Mouse (Mus musculus) kidney, embryonic 16.5 days (tissue): ENCODE measurements around the gene Auh. TPM values are rescaled to one million over a fixed set of nuclear protein-coding genes. Genes with fewer than 3 reads are reported as not detected.

Experiments used
- ATAC-seq: fragments of 200-750 bp; cut with Nextera tagmentation; 2 replicates; pipeline ENCODE4 v1.8.0; 2017; ENCODE audit warnings: moderate TSS enrichment; ENCODE audit not compliant: low FRiP score, low TSS enrichment
- H3K27ac ChIP-seq: fragments of 300-500 bp; sonication (generic); 2 replicates; pipeline ENCODE4 v1.5.1; 2014; ENCODE audit warnings: low read length
- H3K27me3 ChIP-seq: fragments of 300-500 bp; sonication (generic); 2 replicates; pipeline ENCODE4 v1.6.1; 2014; ENCODE audit warnings: low read length, control low read depth, mixed read lengths; ENCODE audit not compliant: insufficient read depth
- H3K36me3 ChIP-seq: fragments of 300-500 bp; sonication (generic); 2 replicates; pipeline ENCODE4 v1.6.1; 2014; ENCODE audit warnings: low read length, control low read depth, mixed read lengths; ENCODE audit not compliant: insufficient read depth
- H3K4me1 ChIP-seq: fragments of 300-500 bp; sonication (generic); 2 replicates; pipeline ENCODE4 v1.6.1; 2014; ENCODE audit warnings: low read length, control low read depth, mixed read lengths; ENCODE audit not compliant: insufficient read depth
- H3K4me2 ChIP-seq: fragments of 300-500 bp; sonication (generic); replicated peaks from 2 replicates; pipeline ENCODE4 v1.6.1; 2014; ENCODE audit warnings: low read depth, low read length
- H3K4me3 ChIP-seq: fragments of 300-500 bp; sonication (generic); 2 replicates; pipeline ENCODE4 v1.5.1; 2014; ENCODE audit warnings: mild to moderate bottlenecking, low read length
- H3K9ac ChIP-seq: fragments of 300-500 bp; sonication (generic); replicated peaks from 2 replicates; pipeline ENCODE4 v1.6.1; 2014; ENCODE audit warnings: low read length
- H3K9me3 ChIP-seq: fragments of 300-500 bp; sonication (generic); 2 replicates; pipeline ENCODE4 v1.6.1; 2016; ENCODE audit warnings: low read length, control low read depth
- WGBS: fragments of 180-500 bp; shearing (Covaris S2); extraction: QIAGEN DNeasy Blood & Tissue Kit; methylation state at CpG from one replicate; pipeline ENCODE4 v1.1.7; 2014; 5-methylcytosine and 5-hydroxymethylcytosine counted together
- polyA plus RNA-seq: library from polyadenylated mRNA; unstranded; fragments of >200 nt; fragmentation: Nextera tagmentation; extraction: Ambion mirVana; gene quantifications from 2 replicates; pipeline ENCODE4 v1.2.1, GENCODE M21; 2015

The Auh gene
- polyA plus RNA-seq, 1 experiment from 2014 or later, result 68.0 TPM

DNA sequence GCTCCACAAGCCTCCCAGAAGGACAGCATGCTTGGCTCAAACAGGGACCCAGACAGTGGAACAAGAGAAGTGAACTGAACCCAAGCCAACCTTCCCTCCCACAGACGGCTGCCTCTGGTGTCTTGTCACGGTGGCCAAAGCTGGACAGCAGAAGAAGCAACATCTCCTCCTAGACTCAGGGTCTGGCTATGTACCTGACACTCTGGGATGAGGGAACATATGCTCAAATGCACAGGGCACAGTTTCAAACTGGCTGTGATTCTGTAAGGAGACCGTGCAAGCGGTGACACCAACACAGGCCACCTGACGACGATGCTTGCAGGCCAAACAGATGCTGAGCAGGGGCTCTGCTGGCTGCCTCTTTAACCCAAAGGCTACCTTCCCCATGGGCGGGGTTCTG is 42.7 kb downstream of the Auh start:
- Histone ChIP-seq H3K9ac (no peak overlapping the region), H3K4me3 (no peak overlapping the region), H3K4me2 (no peak overlapping the region), H3K4me1 (peaks cover 28% of the 10 kb centered on the region), H3K27ac (no peak overlapping the region), H3K9me3 (no peaks in the 10 kb centered on the region), H3K27me3 (no peaks in the 10 kb centered on the region), H3K36me3 (0 out of 2 replicates have a peak, but pooled peaks cover 2% of the 10 kb centered on the region)
- ATAC-seq, result no peak
- WGBS, result 75% methylated on average over 7 of the region's 7 CpGs

DNA sequence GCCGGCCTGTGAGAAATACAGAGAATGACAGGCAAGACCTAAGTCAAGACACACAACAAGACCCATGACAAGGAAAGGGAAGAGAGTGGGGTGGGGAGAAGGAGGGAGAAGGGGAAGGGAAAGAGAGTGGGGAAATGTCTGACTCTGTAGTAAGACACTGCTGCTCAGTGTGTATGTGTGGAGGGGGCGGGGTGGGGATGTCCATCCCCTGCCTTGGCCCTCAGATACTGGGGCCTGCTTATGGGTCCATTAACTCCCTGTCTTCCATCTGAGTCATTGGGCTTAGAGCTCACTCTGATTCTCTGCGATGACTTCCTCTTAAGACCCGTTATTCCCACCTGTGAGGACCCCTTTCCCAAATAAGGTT is 45.5 kb downstream of the Auh start:
- H3K4me1 ChIP-seq, result peaks cover 19% of the 10 kb centered on the region
- 40% methylated on average over 4 of the region's 4 CpGs for WGBS
- H3K4me3 ChIP-seq, result no peak overlapping the region
- ATAC-seq, result peak; percentile 44; the same call in 1 of the 2 replicates
- 0 out of 2 replicates have a peak, but pooled peaks cover 2% of the 10 kb centered on the region for H3K36me3 ChIP-seq
- no peak overlapping the region for H3K9ac ChIP-seq
- H3K9me3 ChIP-seq, result no peaks in the 10 kb centered on the region
- no peaks in the 10 kb centered on the region for H3K27me3 ChIP-seq
- no peak overlapping the region for H3K27ac ChIP-seq
- no peak overlapping the region for H3K4me2 ChIP-seq

GRCm38 (mm10) chr13:52883084-52883959 is 46.2 kb downstream of the Auh start:
- ATAC-seq, result no peak
- Histone ChIP-seq H3K27ac (no peak overlapping the region), H3K9ac (no peak overlapping the region), H3K27me3 (no peaks in the 10 kb centered on the region), H3K4me1 (peaks cover 25% of the 10 kb centered on the region), H3K4me2 (no peak overlapping the region), H3K4me3 (no peak overlapping the region), H3K36me3 (0 out of 2 replicates have a peak, but pooled peaks cover 2% of the 10 kb centered on the region), H3K9me3 (no peaks in the 10 kb centered on the region)
- WGBS, result 53% methylated on average over 18 of the region's 19 CpGs

DNA sequence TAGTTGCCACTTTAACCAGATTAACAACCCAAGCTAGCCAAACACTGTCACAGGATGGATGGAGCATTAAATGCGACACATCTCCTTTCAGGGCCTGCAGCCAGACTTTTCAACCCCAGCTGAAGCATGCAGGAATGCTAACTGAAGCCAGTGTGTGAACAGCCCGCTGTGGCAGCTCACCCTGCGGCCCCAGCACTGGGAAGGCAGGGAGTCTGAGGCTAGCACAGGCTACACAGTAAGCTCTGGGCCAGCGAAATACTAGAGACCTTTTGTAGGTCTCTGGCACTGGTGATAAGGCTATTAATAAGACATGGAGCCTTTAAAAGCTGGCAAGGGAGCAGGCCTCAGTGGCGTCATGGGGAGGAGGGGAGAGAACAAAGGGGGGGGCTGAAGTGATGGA is 49.1 kb downstream of the Auh start:
- Histone ChIP-seq H3K9me3 (no peaks in the 10 kb centered on the region), H3K27me3 (no peaks in the 10 kb centered on the region), H3K9ac (0 out of 2 replicates have a peak overlapping the region, but pooled peaks have one; percentile 4), H3K4me2 (no peak overlapping the region), H3K4me1 (peaks cover 26% of the 10 kb centered on the region), H3K4me3 (no peak overlapping the region), H3K36me3 (0 out of 2 replicates have a peak, but pooled peaks cover 5% of the 10 kb centered on the region), H3K27ac (no peak overlapping the region)
- WGBS, result 69% methylated on average over 5 of the region's 5 CpGs
- ATAC-seq, result no peak

- H3K36me3 ChIP-seq, result 0 out of 2 replicates have a peak, but pooled peaks cover 5% of the 10 kb centered on the region
- H3K9ac ChIP-seq, result no peak overlapping the region
- H3K4me3 ChIP-seq, result no peak overlapping the region
- H3K9me3 ChIP-seq, result no peaks in the 10 kb centered on the region
- H3K4me2 ChIP-seq, result no peak overlapping the region
- 56% methylated on average over 12 of the region's 12 CpGs for WGBS
- no peaks in the 10 kb centered on the region for H3K27me3 ChIP-seq
- no peak overlapping the region; the same call in 1 of the 2 replicates for H3K27ac ChIP-seq
- no peak for ATAC-seq
- peaks cover 26% of the 10 kb centered on the region for H3K4me1 ChIP-seq
Observed at GRCm38 (mm10) chr13:52879918-52880317, 49.6 kb downstream of the Auh start.

DNA sequence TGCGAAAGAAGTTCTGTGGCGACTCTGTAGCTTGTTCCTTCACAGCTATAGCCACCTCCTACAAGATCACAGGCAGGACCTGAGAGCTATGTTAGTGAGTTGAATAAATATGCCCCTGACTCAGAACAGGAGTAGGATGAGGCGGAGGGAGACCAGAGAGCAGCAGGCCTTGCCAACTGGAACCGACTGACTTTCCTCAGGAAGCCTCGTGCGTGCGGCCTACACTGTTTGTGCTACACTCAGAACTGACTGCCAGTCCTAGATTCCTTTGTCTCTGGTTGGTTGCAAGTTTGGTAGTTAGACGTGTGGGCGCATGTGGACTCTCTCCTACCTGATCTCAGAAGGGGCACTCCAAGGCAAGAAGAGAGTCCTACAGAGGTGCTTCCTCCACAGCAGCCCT is 50.2 kb downstream of the Auh start:
- WGBS, result 61% methylated on average over 9 of the region's 9 CpGs
- peak; percentile 10; the same call in 1 of the 2 replicates for ATAC-seq
- Histone ChIP-seq H3K27me3 (no peaks in the 10 kb centered on the region), H3K9ac (0 out of 2 replicates have a peak overlapping the region, but pooled peaks have one; percentile 25), H3K4me1 (peaks cover 26% of the 10 kb centered on the region), H3K9me3 (no peaks in the 10 kb centered on the region), H3K4me3 (no peak overlapping the region), H3K27ac (peak overlapping the region; percentile 31), H3K36me3 (0 out of 2 replicates have a peak, but pooled peaks cover 5% of the 10 kb centered on the region), H3K4me2 (no peak overlapping the region)

- 40% methylated on average over 7 of the region's 7 CpGs for WGBS
- Histone ChIP-seq H3K9me3 (no peaks in the 10 kb centered on the region), H3K4me2 (no peak overlapping the region), H3K36me3 (0 out of 2 replicates have a peak, but pooled peaks cover 5% of the 10 kb centered on the region), H3K4me1 (peaks cover 22% of the 10 kb centered on the region), H3K27me3 (no peaks in the 10 kb centered on the region), H3K27ac (peak overlapping the region; percentile 31), H3K4me3 (no peak overlapping the region), H3K9ac (0 out of 2 replicates have a peak overlapping the region, but pooled peaks have one; percentile 25)
- peak; percentile 60 for ATAC-seq
Observed at GRCm38 (mm10) chr13:52878823-52879222, 50.7 kb downstream of the Auh start.

DNA sequence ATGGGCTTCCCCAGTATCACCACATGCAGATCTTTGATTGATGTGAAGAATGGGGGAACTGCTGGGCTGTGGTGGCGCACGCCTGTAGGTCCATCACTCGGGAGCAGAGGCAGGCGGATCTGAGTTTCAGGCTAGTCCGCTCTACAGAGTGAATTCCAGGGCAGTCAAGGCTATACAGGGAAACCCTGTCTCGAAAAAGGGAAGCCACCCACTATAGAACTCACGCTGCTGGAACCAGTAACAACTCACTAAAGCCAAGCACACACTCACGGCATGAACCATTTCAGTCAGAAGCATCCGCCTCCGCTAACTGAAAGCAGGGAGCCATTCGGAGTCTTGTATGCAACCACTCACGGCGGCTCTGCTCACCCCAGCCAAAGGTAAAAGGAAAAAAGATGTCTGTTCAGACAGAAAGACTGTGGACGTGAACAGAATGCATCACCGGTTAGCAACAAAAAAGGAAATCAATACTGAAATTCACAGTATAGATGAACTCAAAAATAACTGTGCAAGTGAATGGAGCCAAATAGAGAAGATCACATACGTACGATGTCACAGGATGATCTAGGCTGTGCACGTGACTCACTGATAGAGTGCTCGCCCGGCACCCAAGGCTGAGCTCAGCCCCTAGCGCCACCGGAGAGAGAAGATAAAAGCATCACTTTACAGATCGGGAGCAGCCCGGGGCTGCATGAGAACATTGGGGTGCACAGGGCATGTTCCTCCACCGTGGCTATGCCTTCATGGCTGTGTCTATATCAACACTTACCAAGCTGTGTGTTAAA is 53.7 kb downstream of the Auh start:
- 86% methylated on average over 25 of the region's 25 CpGs for WGBS
- Histone ChIP-seq H3K27ac (no peak overlapping the region), H3K4me2 (no peak overlapping the region), H3K9me3 (no peaks in the 10 kb centered on the region), H3K4me3 (no peak overlapping the region), H3K4me1 (peaks cover 12% of the 10 kb centered on the region), H3K9ac (no peak overlapping the region), H3K36me3 (0 out of 2 replicates have a peak, but pooled peaks cover 5% of the 10 kb centered on the region), H3K27me3 (no peaks in the 10 kb centered on the region)
- ATAC-seq, result no peak

DNA sequence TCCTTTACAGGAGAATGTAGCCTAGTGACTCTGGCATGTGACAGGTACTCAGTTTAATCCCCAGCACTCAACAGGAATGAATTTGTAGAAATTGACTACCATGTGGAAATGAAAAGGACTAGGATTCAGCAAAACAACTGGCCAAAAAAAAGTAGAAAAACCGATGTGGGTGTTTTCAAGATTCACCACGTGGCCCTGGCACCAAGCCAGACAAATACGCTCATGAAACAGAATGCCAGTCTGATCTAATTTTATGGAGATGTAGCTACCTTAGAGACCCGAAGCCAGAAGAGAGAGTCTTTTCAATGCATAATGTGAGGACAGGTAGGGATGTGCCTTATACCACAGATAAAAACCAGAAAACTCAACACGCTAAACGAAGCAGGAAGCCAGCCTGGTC is 54.4 kb downstream of the Auh start:
- no peak overlapping the region for H3K4me3 ChIP-seq
- H3K27me3 ChIP-seq, result no peaks in the 10 kb centered on the region
- H3K9me3 ChIP-seq, result no peaks in the 10 kb centered on the region
- no peak for ATAC-seq
- no peak overlapping the region for H3K9ac ChIP-seq
- H3K36me3 ChIP-seq, result 0 out of 2 replicates have a peak, but pooled peaks cover 5% of the 10 kb centered on the region
- WGBS, result 76% methylated on average over 6 of the region's 6 CpGs
- H3K4me2 ChIP-seq, result no peak overlapping the region
- no peak overlapping the region for H3K27ac ChIP-seq
- peaks cover 12% of the 10 kb centered on the region for H3K4me1 ChIP-seq
